Mouse (Mus musculus) MEL (cell line): ENCODE data around the gene Ccdc188.

Experiments
- CHD2 ChIP-seq: IDR thresholded peaks from 2 replicates; pipeline ENCODE4 v1.6.1; 2011; ENCODE audit warnings: low read length, improper control_type of control experiment
- CTCF ChIP-seq, 3 experiments: IDR thresholded peaks in 2 of 3; conservative IDR thresholded peaks in 1 of 3; 2 replicates each; pipeline ENCODE4 v1.5.1; 2011 to 2012; ENCODE audit warnings: low read length in 3 of 3, low read depth in 2 of 3, mild to moderate bottlenecking in 2 of 3, improper control_type of control experiment in 1 of 3, inconsistent platforms in 1 of 3, mixed read lengths in 1 of 3, moderate library complexity in 1 of 3; ENCODE audit not compliant: control insufficient read depth in 1 of 3, insufficient read depth in 1 of 3, poor library complexity in 1 of 3, severe bottlenecking in 1 of 3
- EP300 ChIP-seq, 2 experiments: IDR thresholded peaks; 2 replicates each; pipeline ENCODE4 v1.6.1; 2011; ENCODE audit warnings: improper control_type of control experiment in 2 of 2, low read length in 2 of 2, low read depth in 1 of 2, mild to moderate bottlenecking in 1 of 2
- GABPA ChIP-seq: IDR thresholded peaks from 2 replicates; pipeline ENCODE4 v1.6.1; 2012; ENCODE audit warnings: low read depth, mild to moderate bottlenecking, inconsistent platforms, low read length, improper control_type of control experiment, moderate library complexity
- MAFK ChIP-seq: IDR thresholded peaks from 2 replicates; pipeline ENCODE4 v1.6.1; 2011; ENCODE audit warnings: low read depth, mild to moderate bottlenecking, low read length, improper control_type of control experiment, borderline replicate concordance
- MYB ChIP-seq: IDR thresholded peaks from 2 replicates; pipeline ENCODE4 v1.6.1; 2011; ENCODE audit warnings: mild to moderate bottlenecking, low read depth, low read length, improper control_type of control experiment
- POLR2A ChIP-seq, 2 experiments: IDR thresholded peaks; 2 replicates each; pipeline ENCODE4 v1.6.1; 2011 to 2012; ENCODE audit warnings: low read length in 2 of 2, mild to moderate bottlenecking in 2 of 2, control low read depth in 1 of 2, improper control_type of control experiment in 1 of 2, low read depth in 1 of 2, moderate library complexity in 1 of 2; ENCODE audit not compliant: control insufficient read depth in 1 of 2, insufficient read depth in 1 of 2, poor library complexity in 1 of 2
- POLR2AphosphoS2 ChIP-seq: IDR thresholded peaks from 2 replicates; pipeline ENCODE4 v1.6.1; 2011; ENCODE audit warnings: low read length, improper control_type of control experiment
- SMC3 ChIP-seq: IDR thresholded peaks from 2 replicates; pipeline ENCODE4 v1.6.1; 2011; ENCODE audit warnings: low read depth, low read length, improper control_type of control experiment
- TCF12 ChIP-seq: IDR thresholded peaks from 2 replicates; pipeline ENCODE4 v1.6.1; 2014; ENCODE audit warnings: low read depth, mild to moderate bottlenecking, inconsistent platforms, low read length, improper control_type of control experiment, moderate library complexity
- ZMIZ1 ChIP-seq: IDR thresholded peaks from 2 replicates; pipeline ENCODE4 v1.6.1; 2012; ENCODE audit warnings: low read depth, mild to moderate bottlenecking, inconsistent platforms, low read length, improper control_type of control experiment, moderate library complexity

DNA sequence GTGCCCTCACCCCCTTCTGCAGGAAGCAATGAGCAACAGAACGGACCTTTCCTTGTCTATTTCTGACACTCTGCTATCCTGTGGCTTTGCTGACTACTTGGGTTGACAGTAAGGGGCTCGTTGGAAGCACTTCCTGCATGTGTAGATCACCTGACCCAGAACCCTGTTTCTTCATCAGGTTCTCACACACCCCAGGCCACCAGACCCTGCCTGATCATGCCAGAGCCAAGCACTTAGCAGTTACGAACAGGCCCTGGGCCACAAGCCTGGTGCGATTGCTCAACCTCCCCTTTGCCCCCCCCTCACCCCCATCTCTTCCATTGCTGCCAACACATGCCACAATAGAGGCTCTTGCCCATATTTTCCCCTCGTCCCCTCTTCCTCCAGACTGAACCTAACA, 48.5 kb upstream of the Ccdc188 start:
- TF ChIP-seq MYB (no peak), EP300 (IDR thresholded peaks at IDR 0.05; ENCODE audit: low read depth in 1 of 2, low read length in 2 of 2) (no peak), POLR2A (IDR thresholded peaks at IDR 0.05; ENCODE audit: control insufficient read depth in 1 of 2, insufficient read depth in 1 of 2, low read depth in 1 of 2, low read length in 2 of 2, poor library complexity in 1 of 2) (no peak), TCF12 (no peak), CTCF (IDR thresholded peaks at IDR 0.05 in 2 of 3, conservative IDR thresholded peaks at IDR 0.05 in 1 of 3; ENCODE audit: control insufficient read depth in 1 of 3, insufficient read depth in 1 of 3, low read depth in 2 of 3, low read length in 3 of 3, poor library complexity in 1 of 3, severe bottlenecking in 1 of 3) (no peak), GABPA (no peak), CHD2 (no peak), MAFK (no peak), POLR2AphosphoS2 (no peak), ZMIZ1 (no peak), SMC3 (no peak)
